Mouse (Mus musculus) intestine, embryonic 16.5 days (tissue): Measurements from ENCODE around the gene Fcgr4. TPM values are rescaled to one million over a fixed set of nuclear protein-coding genes. Genes with fewer than 3 reads are reported as not detected.

Experiments used
- ATAC-seq: fragments of 200-750 bp; cut with Nextera tagmentation; 2 replicates; pipeline ENCODE4 v1.8.0; 2017; ENCODE audit warnings: moderate TSS enrichment, moderate library complexity
- H3K27ac ChIP-seq: fragments of 300-500 bp; sonication (generic); 2 replicates; pipeline ENCODE4 v1.5.1; 2014; ENCODE audit warnings: mild to moderate bottlenecking, low read length
- H3K27me3 ChIP-seq: fragments of 300-500 bp; sonication (generic); replicated peaks from 2 replicates; pipeline ENCODE4 v1.6.1; 2014; ENCODE audit warnings: low read length, control low read depth, mixed read lengths; ENCODE audit not compliant: control insufficient read depth, insufficient read depth
- H3K36me3 ChIP-seq: fragments of 300-500 bp; sonication (generic); 2 replicates; pipeline ENCODE4 v1.6.1; 2014; ENCODE audit warnings: low read length, control low read depth; ENCODE audit not compliant: control insufficient read depth, insufficient read depth
- H3K4me1 ChIP-seq: fragments of 300-500 bp; sonication (generic); 2 replicates; pipeline ENCODE4 v1.6.1; 2014; ENCODE audit warnings: low read length, control low read depth, mixed read lengths; ENCODE audit not compliant: control insufficient read depth, insufficient read depth
- H3K4me2 ChIP-seq: fragments of 300-500 bp; sonication (generic); 2 replicates; pipeline ENCODE4 v1.6.1; 2014; ENCODE audit warnings: low read depth, low read length, control low read depth
- H3K4me3 ChIP-seq: fragments of 300-500 bp; sonication (generic); 2 replicates; pipeline ENCODE4 v1.5.1; 2014; ENCODE audit warnings: mild to moderate bottlenecking, low read length
- H3K9ac ChIP-seq: fragments of 300-500 bp; sonication (generic); 2 replicates; pipeline ENCODE4 v1.6.1; 2014; ENCODE audit warnings: low read depth, low read length
- H3K9me3 ChIP-seq: fragments of 300-500 bp; sonication (generic); 2 replicates; pipeline ENCODE4 v1.6.1; 2016; ENCODE audit warnings: low read length, control low read depth; ENCODE audit not compliant: control insufficient read depth
- WGBS: fragments of 180-500 bp; shearing (Covaris S2); extraction: QIAGEN DNeasy Blood & Tissue Kit; methylation state at CpG from one replicate; pipeline ENCODE4 v1.1.7; 2014; 5-methylcytosine and 5-hydroxymethylcytosine counted together
- polyA plus RNA-seq: library from polyadenylated mRNA; unstranded; fragments of >200 nt; fragmentation: Nextera tagmentation; extraction: Ambion mirVana; gene quantifications from 2 replicates; pipeline ENCODE4 v1.2.1, GENCODE M21; 2015

The Fcgr4 gene
- polyA plus RNA-seq, 1 experiment from 2014 or later, result 1.8 TPM

- Histone ChIP-seq H3K4me2 (no peak overlapping the region), H3K27me3 (peaks cover 12% of the 10 kb centered on the region; the same call in 1 of the 2 replicates), H3K27ac (no peak overlapping the region), H3K4me1 (peaks cover 4% of the 10 kb centered on the region; the same call in 1 of the 2 replicates), H3K36me3 (no peaks in the 10 kb centered on the region), H3K4me3 (no peak overlapping the region), H3K9me3 (0 out of 2 replicates have a peak, but pooled peaks cover 4% of the 10 kb centered on the region), H3K9ac (no peak overlapping the region)
- WGBS, result 92% methylated on average over 3 of the region's 3 CpGs
- ATAC-seq, result no peak
Observed at GRCm38 (mm10) chr1:171031752-171032151, 13.0 kb downstream of the Fcgr4 start.

GRCm38 (mm10) chr1:171032691-171033090, 14.0 kb downstream of the Fcgr4 start:
- Histone ChIP-seq H3K36me3 (no peaks in the 10 kb centered on the region), H3K4me1 (peaks cover 4% of the 10 kb centered on the region; the same call in 1 of the 2 replicates), H3K27ac (no peak overlapping the region), H3K9ac (peak overlapping the region; percentile 59), H3K9me3 (0 out of 2 replicates have a peak, but pooled peaks cover 4% of the 10 kb centered on the region), H3K27me3 (peaks cover 12% of the 10 kb centered on the region; the same call in 1 of the 2 replicates), H3K4me2 (peak overlapping the region; percentile 89), H3K4me3 (peak overlapping the region; percentile 57)
- WGBS, result 4% methylated on average over 10 of the region's 10 CpGs
- no peak for ATAC-seq

GRCm38 (mm10) chr1:171033196-171033595, 14.5 kb downstream of the Fcgr4 start:
- H3K4me1 ChIP-seq, result peaks cover 4% of the 10 kb centered on the region; the same call in 1 of the 2 replicates
- H3K4me2 ChIP-seq, result peak overlapping the region; percentile 89
- H3K27ac ChIP-seq, result no peak overlapping the region
- H3K4me3 ChIP-seq, result peak overlapping the region; percentile 57
- H3K27me3 ChIP-seq, result peaks cover 12% of the 10 kb centered on the region; the same call in 1 of the 2 replicates
- under 1% methylated on average over 16 of the region's 16 CpGs for WGBS
- H3K9me3 ChIP-seq, result 0 out of 2 replicates have a peak, but pooled peaks cover 4% of the 10 kb centered on the region
- ATAC-seq, result peak; percentile 1; the same call in 1 of the 2 replicates
- no peaks in the 10 kb centered on the region for H3K36me3 ChIP-seq
- H3K9ac ChIP-seq, result peak overlapping the region; percentile 59

GRCm38 (mm10) chr1:171033756-171034155, 15.0 kb downstream of the Fcgr4 start:
- ATAC-seq, result peak; percentile 77
- Histone ChIP-seq H3K4me1 (peaks cover 4% of the 10 kb centered on the region; the same call in 1 of the 2 replicates), H3K4me2 (peak overlapping the region; percentile 89), H3K9ac (peak overlapping the region; percentile 59), H3K27me3 (peaks cover 12% of the 10 kb centered on the region; the same call in 1 of the 2 replicates), H3K4me3 (peak overlapping the region; percentile 57), H3K27ac (no peak overlapping the region), H3K9me3 (0 out of 2 replicates have a peak, but pooled peaks cover 4% of the 10 kb centered on the region), H3K36me3 (no peaks in the 10 kb centered on the region)
- whole genome bisulfite sequencing, result under 1% methylated on average over 20 of the region's 20 CpGs

GRCm38 (mm10) chr1:171034201-171034600, 15.5 kb downstream of the Fcgr4 start:
- 0 out of 2 replicates have a peak, but pooled peaks cover 4% of the 10 kb centered on the region for H3K9me3 ChIP-seq
- no peaks in the 10 kb centered on the region for H3K36me3 ChIP-seq
- H3K4me1 ChIP-seq, result peaks cover 4% of the 10 kb centered on the region; the same call in 1 of the 2 replicates
- ATAC-seq, result no peak
- peak overlapping the region; percentile 57 for H3K4me3 ChIP-seq
- H3K4me2 ChIP-seq, result peak overlapping the region; percentile 89
- peaks cover 12% of the 10 kb centered on the region; the same call in 1 of the 2 replicates for H3K27me3 ChIP-seq
- WGBS, result 10% methylated on average over 11 of the region's 11 CpGs
- no peak overlapping the region for H3K9ac ChIP-seq
- no peak overlapping the region for H3K27ac ChIP-seq

GRCm38 (mm10) chr1:171035611-171036010, 16.9 kb downstream of the Fcgr4 start:
- H3K27ac ChIP-seq, result no peak overlapping the region
- WGBS, result 56% methylated on average over 11 of the region's 11 CpGs
- H3K4me2 ChIP-seq, result no peak overlapping the region
- H3K4me3 ChIP-seq, result no peak overlapping the region
- no peak overlapping the region for H3K9ac ChIP-seq
- no peak for ATAC-seq
- H3K36me3 ChIP-seq, result no peaks in the 10 kb centered on the region
- H3K9me3 ChIP-seq, result 0 out of 2 replicates have a peak, but pooled peaks cover 4% of the 10 kb centered on the region
- peaks cover 10% of the 10 kb centered on the region; the same call in 1 of the 2 replicates for H3K27me3 ChIP-seq
- H3K4me1 ChIP-seq, result peaks cover 4% of the 10 kb centered on the region; the same call in 1 of the 2 replicates

GRCm38 (mm10) chr1:171036550-171037324, 18.0 kb downstream of the Fcgr4 start:
- Histone ChIP-seq H3K4me1 (peaks cover 4% of the 10 kb centered on the region; the same call in 1 of the 2 replicates), H3K27ac (no peak overlapping the region), H3K9me3 (no peaks in the 10 kb centered on the region), H3K36me3 (no peaks in the 10 kb centered on the region), H3K27me3 (0 out of 2 replicates have a peak, but pooled peaks cover 3% of the 10 kb centered on the region), H3K4me3 (peak overlapping the region; percentile 47), H3K9ac (no peak overlapping the region), H3K4me2 (peak overlapping the region; percentile 77)
- 5% methylated on average over 22 of the region's 22 CpGs for WGBS
- ATAC-seq, result peak; percentile 57

GRCm38 (mm10) chr1:171037861-171038721, 19.4 kb downstream of the Fcgr4 start:
- H3K9ac ChIP-seq, result peak overlapping the region; percentile 78
- H3K27me3 ChIP-seq, result 0 out of 2 replicates have a peak, but pooled peaks cover 3% of the 10 kb centered on the region
- H3K27ac ChIP-seq, result peak overlapping the region; percentile 82
- peak overlapping the region; percentile 81 for H3K4me3 ChIP-seq
- WGBS, result under 1% methylated on average over 47 of the region's 47 CpGs
- peaks cover 4% of the 10 kb centered on the region; the same call in 1 of the 2 replicates for H3K4me1 ChIP-seq
- ATAC-seq, result peak; percentile 80
- no peaks in the 10 kb centered on the region for H3K36me3 ChIP-seq
- H3K9me3 ChIP-seq, result no peaks in the 10 kb centered on the region
- peak overlapping the region; percentile 50 for H3K4me2 ChIP-seq
